Mouse (Mus musculus): ENCODE measurements at regions not wholly inside any gene's neighbourhood (a gene's known extent, or its start where the extent isn't known, plus 50 kb on each side); places are given as distances from the start of the nearest gene placed in this dataset.

GRCm38 (mm10) chr4:69197577-69197976 is 243.4 kb upstream of the Brinp1 start:
- intact Hi-C loops (cut with DNase I), result loop anchor here (5.0 to 10.0 kb wide), 4 partner anchors 557 to 1157 kb away; no protein-coding TSS in a partner anchor

DNA sequence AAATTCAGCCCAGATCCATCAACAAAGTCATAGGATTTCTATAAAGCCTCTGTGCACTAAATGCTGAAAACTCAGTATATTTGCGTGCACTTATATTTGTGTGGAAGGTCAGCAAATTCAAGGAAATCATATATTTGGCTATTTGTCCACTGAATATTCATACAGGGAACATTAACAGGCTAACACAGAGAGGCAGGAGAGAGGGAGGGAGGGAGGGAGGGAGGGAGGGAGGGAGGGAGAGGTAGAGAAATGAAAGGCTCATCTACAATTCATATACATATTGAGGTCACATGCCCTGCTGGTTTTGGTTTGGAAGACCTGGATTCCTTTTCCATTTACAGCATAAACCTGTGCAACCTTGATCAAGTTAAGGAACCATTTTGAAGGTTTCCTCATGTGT is 241.9 kb upstream of the Brinp1 start:
- intact Hi-C loops (cut with DNase I), result loop anchor here (5.0 to 10.0 kb wide), 4 partner anchors 559 to 1159 kb away; no protein-coding TSS in a partner anchor

- intact Hi-C loops (cut with DNase I), result loop anchor here (5.0 to 10.0 kb wide), 4 partner anchors 559 to 1159 kb away; no protein-coding TSS in a partner anchor
These were observed 241.4 kb upstream of the Brinp1 start for GRCm38 (mm10) chr4:69195645-69196044.

Measured in adrenal gland (tissue).